Mouse (Mus musculus): Measurements from ENCODE around the gene Scn8a. TPM values are rescaled to one million over a fixed set of nuclear protein-coding genes. Genes with fewer than 3 reads are reported as not detected.

Gene Scn8a
- polyA plus RNA-seq, 1 experiment from 2014 or later = 2.1 TPM

- H3K36me3 ChIP-seq = no peaks in the 10 kb centered on the region
- 0 out of 2 replicates have a peak, but pooled peaks cover 5% of the 10 kb centered on the region for H3K4me1 ChIP-seq (replicated peaks)
- no peak overlapping the region for H3K4me3 ChIP-seq (replicated peaks)
- no peak overlapping the region for H3K27ac ChIP-seq
- ATAC-seq = no peak
- no peak overlapping the region for H3K9ac ChIP-seq
- no peaks in the 10 kb centered on the region for H3K9me3 ChIP-seq
- H3K4me2 ChIP-seq (replicated peaks) = no peak overlapping the region
- WGBS = 80% methylated on average over 10 of the region's 10 CpGs
- H3K27me3 ChIP-seq (replicated peaks) = no peaks in the 10 kb centered on the region
Measured at GRCm38 (mm10) chr15:100924941-100925340, 55.3 kb downstream of the Scn8a start.

GRCm38 (mm10) chr15:100930477-100930876, 60.8 kb downstream of the Scn8a start:
- H3K27ac ChIP-seq = no peak overlapping the region
- no peaks in the 10 kb centered on the region for H3K4me1 ChIP-seq (replicated peaks)
- no peaks in the 10 kb centered on the region for H3K27me3 ChIP-seq (replicated peaks)
- WGBS = 35% methylated on average over 3 of the region's 3 CpGs
- H3K9ac ChIP-seq = no peak overlapping the region
- no peak for ATAC-seq
- no peak overlapping the region for H3K4me2 ChIP-seq (replicated peaks)
- H3K4me3 ChIP-seq (replicated peaks) = no peak overlapping the region
- H3K36me3 ChIP-seq = no peaks in the 10 kb centered on the region
- H3K9me3 ChIP-seq = no peaks in the 10 kb centered on the region

GRCm38 (mm10) chr15:100936176-100936575, 66.5 kb downstream of the Scn8a start:
- ATAC-seq = no peak
- H3K4me3 ChIP-seq (replicated peaks) = 0 out of 2 replicates have a peak overlapping the region, but pooled peaks have one; percentile 17
- no peak overlapping the region for H3K9ac ChIP-seq
- H3K27ac ChIP-seq = no peak overlapping the region
- H3K36me3 ChIP-seq = no peaks in the 10 kb centered on the region
- WGBS = 35% methylated on average over 24 of the region's 24 CpGs
- H3K4me2 ChIP-seq (replicated peaks) = peak overlapping the region; percentile 43
- peaks cover 10% of the 10 kb centered on the region for H3K4me1 ChIP-seq (replicated peaks)
- H3K27me3 ChIP-seq (replicated peaks) = no peaks in the 10 kb centered on the region
- no peaks in the 10 kb centered on the region for H3K9me3 ChIP-seq

GRCm38 (mm10) chr15:100948383-100948782, 78.7 kb downstream of the Scn8a start:
- Histone ChIP-seq H3K9ac (no peak overlapping the region), H3K4me1 (replicated peaks) (no peaks in the 10 kb centered on the region), H3K27ac (no peak overlapping the region), H3K9me3 (no peaks in the 10 kb centered on the region), H3K36me3 (no peaks in the 10 kb centered on the region), H3K27me3 (replicated peaks) (no peaks in the 10 kb centered on the region), H3K4me3 (replicated peaks) (no peak overlapping the region), H3K4me2 (replicated peaks) (no peak overlapping the region)
- no peak for ATAC-seq
- 86% methylated on average over 13 of the region's 13 CpGs for WGBS

GRCm38 (mm10) chr15:100949169-100949568, 79.5 kb downstream of the Scn8a start:
- Histone ChIP-seq H3K9ac (no peak overlapping the region), H3K27me3 (replicated peaks) (no peaks in the 10 kb centered on the region), H3K27ac (no peak overlapping the region), H3K4me3 (replicated peaks) (no peak overlapping the region), H3K9me3 (no peaks in the 10 kb centered on the region), H3K4me2 (replicated peaks) (no peak overlapping the region), H3K36me3 (no peaks in the 10 kb centered on the region), H3K4me1 (replicated peaks) (no peaks in the 10 kb centered on the region)
- 86% methylated on average over 4 of the region's 4 CpGs for WGBS
- no peak for ATAC-seq

GRCm38 (mm10) chr15:100951491-100951890, 81.8 kb downstream of the Scn8a start:
- no peaks in the 10 kb centered on the region for H3K4me1 ChIP-seq (replicated peaks)
- no peaks in the 10 kb centered on the region for H3K36me3 ChIP-seq
- H3K4me3 ChIP-seq (replicated peaks) = no peak overlapping the region
- WGBS = 73% methylated on average over 10 of the region's 10 CpGs
- no peaks in the 10 kb centered on the region for H3K9me3 ChIP-seq
- no peak overlapping the region for H3K27ac ChIP-seq
- no peak overlapping the region for H3K4me2 ChIP-seq (replicated peaks)
- no peak overlapping the region for H3K9ac ChIP-seq
- ATAC-seq = no peak
- no peaks in the 10 kb centered on the region for H3K27me3 ChIP-seq (replicated peaks)

GRCm38 (mm10) chr15:100952292-100952691, 82.6 kb downstream of the Scn8a start:
- no peak overlapping the region for H3K4me2 ChIP-seq (replicated peaks)

GRCm38 (mm10) chr15:100952854-100953253, 83.2 kb downstream of the Scn8a start:
- no peak overlapping the region for H3K4me2 ChIP-seq (replicated peaks)
- no peak for ATAC-seq
- no peaks in the 10 kb centered on the region for H3K9me3 ChIP-seq
- no peak overlapping the region for H3K4me3 ChIP-seq (replicated peaks)
- H3K36me3 ChIP-seq = no peaks in the 10 kb centered on the region
- H3K9ac ChIP-seq = no peak overlapping the region
- no peaks in the 10 kb centered on the region for H3K27me3 ChIP-seq (replicated peaks)
- WGBS = 35% methylated on average over 8 of the region's 8 CpGs
- no peak overlapping the region for H3K27ac ChIP-seq
- H3K4me1 ChIP-seq (replicated peaks) = no peaks in the 10 kb centered on the region

More at GRCm38 (mm10) chr15:100952292-100952691, 82.6 kb downstream of the Scn8a start:
- no peak overlapping the region for H3K4me3 ChIP-seq (replicated peaks)
- 71% methylated on average over 2 of the region's 2 CpGs for WGBS
- H3K4me1 ChIP-seq (replicated peaks) = no peaks in the 10 kb centered on the region
- no peak overlapping the region for H3K9ac ChIP-seq
- H3K9me3 ChIP-seq = no peaks in the 10 kb centered on the region
- no peaks in the 10 kb centered on the region for H3K36me3 ChIP-seq
- ATAC-seq = no peak
- H3K27me3 ChIP-seq (replicated peaks) = no peaks in the 10 kb centered on the region
- H3K27ac ChIP-seq = no peak overlapping the region

GRCm38 (mm10) chr15:100953955-100954354, 84.3 kb downstream of the Scn8a start:
- Histone ChIP-seq H3K4me2 (replicated peaks) (no peak overlapping the region), H3K4me1 (replicated peaks) (no peaks in the 10 kb centered on the region), H3K4me3 (replicated peaks) (no peak overlapping the region), H3K27ac (no peak overlapping the region), H3K9ac (no peak overlapping the region), H3K36me3 (no peaks in the 10 kb centered on the region), H3K27me3 (replicated peaks) (no peaks in the 10 kb centered on the region), H3K9me3 (no peaks in the 10 kb centered on the region)
- WGBS = 82% methylated on average over 7 of the region's 7 CpGs
- ATAC-seq = no peak

GRCm38 (mm10) chr15:100954751-100955150, 85.1 kb downstream of the Scn8a start:
- no peaks in the 10 kb centered on the region for H3K36me3 ChIP-seq
- H3K9ac ChIP-seq = no peak overlapping the region
- no peak for ATAC-seq
- H3K4me1 ChIP-seq (replicated peaks) = no peaks in the 10 kb centered on the region
- H3K27me3 ChIP-seq (replicated peaks) = no peaks in the 10 kb centered on the region
- no peak overlapping the region for H3K4me2 ChIP-seq (replicated peaks)
- no peaks in the 10 kb centered on the region for H3K9me3 ChIP-seq
- WGBS = 81% methylated on average over 16 of the region's 16 CpGs
- H3K27ac ChIP-seq = no peak overlapping the region
- H3K4me3 ChIP-seq (replicated peaks) = no peak overlapping the region

- no peak for ATAC-seq
- Histone ChIP-seq H3K36me3 (no peaks in the 10 kb centered on the region), H3K9me3 (no peaks in the 10 kb centered on the region), H3K4me3 (replicated peaks) (no peak overlapping the region), H3K4me1 (replicated peaks) (no peaks in the 10 kb centered on the region), H3K27ac (no peak overlapping the region), H3K4me2 (replicated peaks) (no peak overlapping the region), H3K27me3 (replicated peaks) (no peaks in the 10 kb centered on the region), H3K9ac (no peak overlapping the region)
- 80% methylated on average over 6 of the region's 6 CpGs for WGBS
Measured at GRCm38 (mm10) chr15:100960958-100961357, 91.3 kb downstream of the Scn8a start.

GRCm38 (mm10) chr15:100961561-100961960, 91.9 kb downstream of the Scn8a start:
- Histone ChIP-seq H3K36me3 (no peaks in the 10 kb centered on the region), H3K4me2 (replicated peaks) (no peak overlapping the region), H3K27ac (no peak overlapping the region), H3K4me1 (replicated peaks) (no peaks in the 10 kb centered on the region), H3K27me3 (replicated peaks) (no peaks in the 10 kb centered on the region), H3K9ac (no peak overlapping the region), H3K4me3 (replicated peaks) (no peak overlapping the region), H3K9me3 (no peaks in the 10 kb centered on the region)
- no peak for ATAC-seq
- 70% methylated on average over 4 of the region's 4 CpGs for WGBS

- H3K9me3 ChIP-seq = no peaks in the 10 kb centered on the region
- 85% methylated on average over 11 of the region's 11 CpGs for WGBS
- no peak overlapping the region for H3K27ac ChIP-seq
- no peaks in the 10 kb centered on the region; the same call in 1 of the 2 replicates for H3K4me1 ChIP-seq (replicated peaks)
- no peak overlapping the region for H3K4me2 ChIP-seq (replicated peaks)
- ATAC-seq = no peak
- no peaks in the 10 kb centered on the region for H3K27me3 ChIP-seq (replicated peaks)
- H3K9ac ChIP-seq = no peak overlapping the region
- no peak overlapping the region for H3K4me3 ChIP-seq (replicated peaks)
- H3K36me3 ChIP-seq = no peaks in the 10 kb centered on the region
Measured at GRCm38 (mm10) chr15:100971443-100971842, 101.8 kb downstream of the Scn8a start.
